Mouse (Mus musculus): ENCODE data around the gene C1qtnf5.

Gene C1qtnf5

DNA sequence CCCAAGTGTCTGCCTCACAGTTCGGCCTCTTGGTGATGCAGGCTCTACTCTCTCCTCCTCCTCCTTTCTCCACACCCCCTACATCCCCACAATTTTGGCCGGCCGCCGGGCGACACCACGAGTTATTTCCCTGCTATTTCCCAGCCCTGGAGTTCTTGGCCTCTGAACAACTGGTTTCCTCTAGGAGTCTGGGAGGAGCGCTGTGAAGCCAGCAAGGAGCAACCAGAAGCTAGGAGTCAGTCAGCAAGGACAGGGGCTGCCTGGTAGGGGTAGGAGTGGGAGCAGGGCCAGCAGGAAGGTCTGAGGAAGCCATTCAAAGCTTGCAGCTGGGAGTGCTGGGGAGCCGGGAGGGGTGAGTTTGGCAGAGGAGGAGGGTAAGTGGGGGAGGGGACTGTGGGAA, at the start of gene C1qtnf5:
Gene C1qtnf5 (plus strand): TSS at position 136 of the 400 bp plus-strand sequence.
- peak in 1 of 2 experiments; percentile 89 for DNase-seq (ENCODE audit: low spot score in 2 of 2)

GRCm38 (mm10) chr9:44058606-44059005, 48.4 kb upstream of the C1qtnf5 start:
- DNase-seq (ENCODE audit: low spot score in 2 of 2): no peak

DNA sequence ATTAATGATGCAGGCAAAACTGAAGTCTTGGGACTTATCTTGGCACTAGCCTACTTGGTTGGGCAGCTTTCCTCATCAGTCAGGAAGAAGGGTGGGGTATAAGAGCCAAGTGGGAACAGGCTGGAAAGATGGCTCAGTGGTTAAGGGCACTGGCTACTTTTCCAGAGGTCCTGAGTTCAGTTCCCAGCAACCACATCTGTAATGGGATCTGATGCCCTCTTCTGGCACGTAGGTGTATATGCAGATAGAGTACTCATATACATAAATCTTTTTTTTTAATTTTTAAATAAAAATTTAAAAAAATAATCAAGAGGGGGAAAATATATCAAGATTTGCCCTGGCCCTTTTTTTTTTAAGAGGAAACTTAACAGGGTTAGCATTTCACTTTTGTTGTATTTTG, 41.9 kb upstream of the C1qtnf5 start:
- DNase-seq (ENCODE audit: low spot score in 2 of 2): no peak

GRCm38 (mm10) chr9:44066785-44067225, 40.2 kb upstream of the C1qtnf5 start, which contains the start of gene Usp2:
Gene Usp2, plus strand, starts transcription at chr9:44067021.
- DNase-seq (ENCODE audit: low spot score in 2 of 2): peak; percentile 99

DNA sequence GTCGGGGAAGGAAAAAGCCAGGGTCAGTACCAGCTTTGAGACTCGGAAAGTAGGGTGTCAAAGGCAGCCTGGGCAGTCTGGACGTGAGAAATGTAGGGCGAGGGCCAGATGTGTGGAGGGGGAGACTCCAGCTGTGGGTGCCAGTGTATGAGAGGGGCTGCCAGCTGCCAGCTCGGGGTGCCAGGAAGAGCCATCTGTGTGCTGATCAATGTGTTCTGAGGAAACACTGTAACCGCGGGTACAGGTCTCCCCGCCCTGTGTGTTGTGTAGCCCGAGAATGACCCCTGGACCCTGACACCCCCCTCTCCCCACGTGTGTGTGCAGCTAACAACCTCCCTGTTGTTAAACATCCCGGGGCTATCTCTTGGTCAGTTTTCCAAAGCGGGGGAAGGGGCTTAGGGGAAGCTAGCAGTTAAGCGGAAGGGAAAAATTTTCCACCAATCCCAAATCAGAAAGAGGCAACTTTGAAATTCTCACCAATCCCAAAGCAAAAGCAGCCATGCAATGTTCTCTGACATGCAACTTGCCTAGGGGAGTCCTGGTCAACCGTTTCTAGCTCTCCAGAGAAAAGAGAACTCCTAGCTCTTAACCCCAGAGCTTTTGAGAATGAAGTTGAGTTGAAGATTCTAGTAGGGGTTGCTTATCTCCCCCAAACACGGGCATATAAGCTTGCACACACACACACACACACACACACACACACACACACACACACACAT, 39.6 kb upstream of the C1qtnf5 start:
- DNase-seq (ENCODE audit: low spot score in 2 of 2): no peak

DNA sequence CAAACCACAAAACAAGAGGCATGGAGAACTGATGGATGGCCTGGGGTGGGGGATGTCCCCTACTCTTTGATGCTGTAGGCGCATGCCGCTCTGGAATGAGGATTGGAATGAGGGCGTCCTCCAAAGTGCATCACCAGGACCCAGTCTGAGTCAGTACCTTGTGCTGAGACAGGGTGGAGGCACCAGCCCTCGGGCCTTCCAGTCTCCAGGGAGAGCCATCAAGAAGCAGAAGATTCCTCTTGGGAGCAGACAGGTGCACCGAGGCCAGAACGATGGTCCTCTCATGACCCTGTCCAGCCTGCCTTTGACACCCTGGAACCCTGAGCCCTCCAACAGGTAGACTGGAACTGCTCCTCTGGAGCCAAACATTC, 39.1 kb upstream of the C1qtnf5 start:
- DNase-seq (ENCODE audit: low spot score in 2 of 2): no peak

DNA sequence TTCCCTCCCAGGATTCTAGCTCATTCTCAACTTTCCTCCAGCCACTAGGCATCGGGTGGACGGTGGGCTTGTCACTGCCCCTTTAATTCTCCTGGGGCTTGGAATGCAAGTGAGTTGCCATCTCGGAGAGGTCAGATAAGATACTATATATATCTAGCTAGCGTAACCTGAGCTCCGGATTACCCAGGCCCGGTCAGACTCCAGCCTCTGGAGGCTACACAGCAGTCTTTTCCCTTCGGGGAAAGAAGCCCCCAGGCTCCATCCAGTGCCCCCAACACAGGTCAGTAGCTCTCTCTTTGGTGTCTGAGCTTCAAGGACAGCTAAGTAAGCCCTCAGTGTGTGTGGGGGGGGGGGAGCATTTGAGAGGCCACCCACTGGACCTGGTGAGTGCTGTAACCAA, 37.8 kb upstream of the C1qtnf5 start:
- no peak for DNase-seq (ENCODE audit: low spot score in 2 of 2)

- no peak for DNase-seq (ENCODE audit: low spot score in 2 of 2)
Observed at GRCm38 (mm10) chr9:44070113-44070843, 36.8 kb upstream of the C1qtnf5 start.

GRCm38 (mm10) chr9:44070844-44071231, 36.2 kb upstream of the C1qtnf5 start:
- no peak for DNase-seq (ENCODE audit: low spot score in 2 of 2)

- no peak for DNase-seq (ENCODE audit: low spot score in 2 of 2)
Observed at GRCm38 (mm10) chr9:44071914-44072598, 35.0 kb upstream of the C1qtnf5 start.

- DNase-seq (ENCODE audit: low spot score in 2 of 2): no peak
Observed at GRCm38 (mm10) chr9:44072599-44072915, 34.5 kb upstream of the C1qtnf5 start.

DNA sequence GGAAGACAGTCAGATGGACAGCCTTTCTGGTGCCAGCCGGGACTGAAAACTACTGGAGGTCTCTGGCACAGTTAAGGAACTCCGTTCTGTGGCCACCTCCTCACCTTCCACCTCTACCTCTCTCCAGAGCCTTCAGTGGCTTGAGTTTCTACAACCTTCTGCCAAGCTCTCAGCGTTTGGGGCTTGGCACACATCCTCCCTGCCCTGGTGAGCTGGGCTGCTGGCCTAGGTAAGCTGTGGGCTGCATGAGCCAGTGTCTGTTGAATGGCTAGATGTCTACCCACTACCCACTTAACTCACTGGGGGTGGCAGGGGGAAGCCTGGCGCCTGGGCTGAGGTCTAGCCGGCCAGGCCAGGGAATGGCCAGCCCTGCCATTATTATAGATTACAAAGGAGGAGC, 33.9 kb upstream of the C1qtnf5 start:
- DNase-seq (ENCODE audit: low spot score in 2 of 2): no peak

DNA sequence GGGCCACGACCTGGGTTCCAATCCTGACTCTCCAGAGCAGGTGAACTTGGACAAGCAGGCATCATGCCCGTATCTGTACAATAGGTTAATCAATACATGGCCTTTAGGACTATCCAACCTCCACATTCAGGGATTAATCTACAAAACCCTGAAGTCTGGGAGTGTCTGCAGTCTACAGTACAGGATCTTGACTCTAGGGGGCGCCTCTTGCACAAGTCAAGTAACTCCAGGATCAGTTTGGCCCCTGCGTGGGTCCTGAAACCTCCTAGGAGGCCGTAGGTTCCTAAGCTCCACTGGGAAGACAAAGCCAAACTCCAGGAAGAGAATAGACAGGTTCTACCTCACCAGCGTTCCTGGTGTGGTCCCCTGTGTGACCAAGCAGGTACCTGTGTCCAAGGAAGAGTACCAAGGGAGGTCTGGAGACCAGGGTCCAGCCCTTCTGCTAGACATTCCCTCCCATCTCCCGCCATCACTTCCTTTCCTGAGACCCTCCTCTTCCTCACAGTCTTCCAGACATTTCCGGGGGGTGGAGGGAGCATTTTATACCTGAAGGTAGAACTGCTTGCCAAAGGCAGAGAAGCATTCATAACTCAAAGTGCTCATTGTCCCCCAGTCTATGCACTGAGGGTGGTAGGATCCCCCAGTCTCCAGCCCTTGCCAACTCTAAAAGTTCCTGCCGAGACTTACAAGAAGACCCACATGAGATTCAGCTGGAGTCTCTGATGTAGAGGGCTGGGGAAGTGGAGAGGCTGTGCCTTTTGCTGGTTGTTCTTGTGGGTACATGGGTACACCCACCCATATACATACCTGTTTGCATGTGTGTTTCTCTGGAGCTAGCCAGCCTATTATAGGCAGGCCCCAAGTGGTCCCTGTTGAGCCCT, 32.4 kb upstream of the C1qtnf5 start:
- no peak for DNase-seq (ENCODE audit: low spot score in 2 of 2)

GRCm38 (mm10) chr9:44075276-44075995, 31.6 kb upstream of the C1qtnf5 start:
- DNase-seq (ENCODE audit: low spot score in 2 of 2): no peak

DNA sequence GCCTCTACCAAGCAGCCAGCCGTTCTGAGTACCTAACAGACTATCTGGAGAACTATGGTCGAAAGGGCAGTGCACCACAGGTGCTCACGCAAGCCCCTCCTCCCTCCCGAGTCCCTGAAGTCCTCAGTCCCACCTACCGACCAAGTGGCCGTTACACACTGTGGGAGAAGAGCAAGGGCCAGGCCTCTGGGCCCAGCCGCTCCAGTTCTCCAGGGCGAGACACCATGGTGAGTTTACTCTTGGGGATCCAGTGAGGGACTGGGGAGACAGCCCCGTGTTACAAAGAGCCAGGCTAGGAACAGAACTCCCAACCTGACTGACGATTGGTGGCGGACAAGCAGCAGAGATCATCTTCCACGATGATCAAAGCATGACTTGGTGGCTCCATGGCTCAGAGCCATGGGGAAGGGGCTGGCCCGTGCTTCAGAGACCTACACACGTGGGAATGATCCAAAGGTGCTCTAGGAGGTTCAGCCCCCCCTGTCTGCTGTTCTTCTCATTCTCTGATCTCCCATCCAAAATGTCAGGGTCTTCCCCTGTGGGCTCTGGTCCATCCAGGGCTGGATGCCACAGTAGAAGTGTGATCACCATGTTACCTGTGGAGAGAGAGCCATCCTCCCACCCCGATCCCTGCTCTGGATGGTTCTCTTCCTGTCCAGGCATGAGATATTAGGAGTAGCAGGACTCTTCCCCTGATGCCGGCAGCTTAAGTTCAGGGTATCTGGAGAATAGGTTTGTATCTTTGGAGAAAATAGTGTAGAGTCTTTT, 30.9 kb upstream of the C1qtnf5 start:
- no peak for DNase-seq (ENCODE audit: low spot score in 2 of 2)

GRCm38 (mm10) chr9:44076764-44077120, 30.3 kb upstream of the C1qtnf5 start:
- DNase-seq (ENCODE audit: low spot score in 2 of 2): peak in 1 of 2 experiments; percentile 80

- no peak for DNase-seq (ENCODE audit: low spot score in 2 of 2)
Observed at GRCm38 (mm10) chr9:44077266-44077910, 29.7 kb upstream of the C1qtnf5 start.

DNA sequence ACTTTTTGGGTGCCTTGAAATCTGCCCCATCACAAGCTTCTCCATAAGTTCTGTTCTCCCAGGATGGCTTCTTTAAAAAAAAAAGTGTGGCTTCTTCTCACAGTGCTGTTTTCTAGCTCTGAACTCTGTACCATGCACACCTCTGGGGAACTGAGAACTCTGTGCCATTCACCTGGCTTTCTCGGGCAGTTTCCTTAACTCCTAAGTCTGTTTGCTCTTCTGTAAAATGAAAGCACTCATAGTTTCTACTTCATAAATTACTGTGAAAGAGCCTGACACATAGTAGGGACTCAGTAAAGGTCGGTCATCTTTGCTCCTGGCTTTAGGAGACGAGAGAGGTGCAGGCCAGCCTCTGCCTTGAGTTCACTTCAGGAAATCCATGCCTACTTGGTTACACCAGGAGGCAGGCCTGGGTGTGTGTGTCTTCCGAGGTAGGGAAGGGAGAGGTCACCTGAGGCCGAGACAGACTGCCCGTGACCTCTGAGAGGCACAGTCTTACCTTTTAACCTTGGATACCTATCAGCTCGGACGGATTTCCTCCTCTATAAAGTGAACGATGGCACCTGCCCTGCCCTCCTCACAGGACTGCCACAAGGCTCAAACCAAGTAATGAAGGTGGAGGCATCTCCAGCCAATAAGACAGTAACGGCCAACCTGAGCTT, 28.8 kb upstream of the C1qtnf5 start:
- DNase-seq (ENCODE audit: low spot score in 2 of 2): no peak
